Mouse (Mus musculus) heart, postnatal 0 days (tissue): Measurements from ENCODE around the gene Cx3cr1.

ENCODE experiments used
- CTCF ChIP-seq: IDR thresholded peaks from 2 replicates; pipeline ENCODE4 v1.5.1; 2016; ENCODE audit warnings: antibody characterized with exemption, control low read depth, low read depth
- EP300 ChIP-seq: IDR thresholded peaks from 2 replicates; pipeline ENCODE4 v1.6.1; 2016; ENCODE audit warnings: antibody characterized with exemption, low read depth

DNA sequence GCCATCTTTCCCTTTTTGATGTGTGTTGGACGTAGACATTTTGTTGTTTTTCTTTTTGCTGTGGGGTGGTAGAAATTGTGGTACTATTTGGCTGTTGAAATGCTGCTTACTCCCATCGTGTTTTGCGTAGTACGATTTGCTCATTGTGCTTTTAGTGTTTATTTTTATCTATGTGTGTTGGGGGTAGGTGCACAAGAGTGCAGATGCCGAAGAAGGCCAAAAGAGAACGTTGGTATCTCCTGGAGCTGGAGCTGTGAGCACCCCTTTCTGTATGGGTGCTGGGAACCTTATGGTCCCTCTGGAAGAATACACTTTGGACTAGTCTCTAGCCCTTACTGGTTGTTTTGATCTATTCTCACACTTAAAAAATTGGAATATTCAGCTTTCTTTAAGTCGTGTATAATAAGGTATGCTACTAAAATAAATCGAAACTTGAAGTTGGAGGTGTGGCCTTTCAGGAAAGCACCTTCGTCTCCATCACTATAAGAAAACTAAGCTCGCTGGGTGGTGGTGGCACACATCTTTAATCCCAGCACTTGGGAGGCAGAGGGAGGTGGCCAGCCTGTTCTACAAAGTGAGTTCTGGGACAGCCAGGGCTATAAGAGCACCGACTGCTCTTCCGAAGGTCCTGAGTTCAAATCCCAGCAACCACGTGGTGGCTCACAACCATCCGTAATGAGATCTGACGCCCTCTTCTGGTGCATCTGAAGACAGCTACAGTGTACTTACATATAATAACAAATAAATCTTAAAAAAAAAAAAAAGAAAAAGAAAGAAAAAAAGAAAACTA is 41.7 kb upstream of the Cx3cr1 start:
- TF ChIP-seq CTCF (no peak), EP300 (no peak)
